In genomic region chr3:84921704-84922420, GRCm38 (mm10) we compare ENCODE assay signal across 8 mouse cellular contexts.
DNase-seq lines count a peak whose midpoint lies in the region; ATAC-seq lines count a peak whose summit lies in the region.

No protein-coding gene starts in this region.

- no peak overlapping the region for H3K4me2 ChIP-seq in neural tube, embryonic 15.5 days

- H3K36me3 ChIP-seq in neural tube, embryonic 15.5 days, result no peaks in the 10 kb centered on the region

- H3K27ac ChIP-seq in neural tube, embryonic 15.5 days (replicated peaks), result no peak overlapping the region

- 83% methylated on average over 6 of the region's 6 CpGs for WGBS in neural tube, embryonic 15.5 days

- H3K9me3 ChIP-seq in neural tube, embryonic 15.5 days (replicated peaks), result no peaks in the 10 kb centered on the region

- H3K9ac ChIP-seq in neural tube, embryonic 15.5 days (replicated peaks), result no peak overlapping the region

- no peak overlapping the region for H3K4me3 ChIP-seq in neural tube, embryonic 15.5 days (replicated peaks)

- H3K4me1 ChIP-seq in neural tube, embryonic 15.5 days, result no peaks in the 10 kb centered on the region

- no peaks in the 10 kb centered on the region for H3K27me3 ChIP-seq in neural tube, embryonic 15.5 days (replicated peaks)

- ATAC-seq in neural tube, embryonic 15.5 days (ENCODE audit: low FRiP score), result no peak

- peak; percentile 49 for DNase-seq in heart, adult 8-10 months (ENCODE audit: low spot score)
- DNase-seq in heart, adult 11 months, result no peak
- peak; percentile 18 for DNase-seq in urinary bladder, postnatal 14 days (ENCODE audit: low spot score)
- no peak for DNase-seq in urinary bladder, adult 18-20 months (ENCODE audit: low spot score in 2 of 2)
- DNase-seq in embryo, embryonic 10 days (ENCODE audit: low spot score), result peak; percentile 58
- peak; percentile 12 to 37 for DNase-seq in lung, adult 18-20 months
- DNase-seq in yolk sac, embryonic 10.5 days (ENCODE audit: low spot score), result no peak

Comparison
In these comparisons a context has a peak if more than half of its experiments do, and no peak if none do; other contexts are left out.
1. DNase-seq: peak in heart, adult 8-10 months (single experiment), urinary bladder, postnatal 14 days (single experiment), embryo, embryonic 10 days (single experiment) and lung, adult 18-20 months (2 of 2); none in heart, adult 11 months (single experiment), urinary bladder, adult 18-20 months (0 of 2) and yolk sac, embryonic 10.5 days (single experiment).